Mouse (Mus musculus) left cerebral cortex, adult 6 months (tissue): ENCODE measurements around the gene Rad23b. TPM values are rescaled to one million over a fixed set of nuclear protein-coding genes. Genes with fewer than 3 reads are reported as not detected.

Source experiments
- long read RNA-seq, 2 experiments: library from polyadenylated mRNA; unstranded; transcript quantifications; one replicate each; pipeline ENCODE4 v2.0.0; 2019 to 2020
- polyA plus RNA-seq: library from polyadenylated mRNA; unstranded; fragments of <200 nt; fragmentation: Nextera tagmentation; gene quantifications from 2 replicates; pipeline ENCODE4 v1.2.3, GENCODE M21; 2021

The Rad23b gene
- polyA plus RNA-seq, result 12.8 and 69.4 TPM in 2 replicates
- long read RNA-seq, experiment 1, transcript Rad23b-201 (10 exons, 3,810 nt), result major isoform, 50 of 88 reads
- long read RNA-seq, experiment 1, partial matches to known transcripts, result 29 of 88 reads
- long read RNA-seq, experiment 1, other reads (novel, unspliced or antisense), result 7 of 88 reads
- long read RNA-seq, experiment 2, partial matches to known transcripts, result 27 of 32 reads
- long read RNA-seq, experiment 2, other reads (novel, unspliced or antisense), result 2 of 32 reads

GRCm38 (mm10) chr4:55349452-55350218, at the start of gene Rad23b:
Gene Rad23b, plus strand, starts transcription at chr4:55350043.

Other genes starting within 250 kb of the Rad23b start
- 0.49 and 1.5 TPM in 2 replicates for gene Klf4, start 182.4 kb downstream of the Rad23b start, polyA plus RNA-seq